Mouse (Mus musculus): Measurements from ENCODE around the gene Usp19.
A peak's percentile ranks its signal among the peaks of the same experiment; 100 is the strongest.

Usp19 gene

DNA sequence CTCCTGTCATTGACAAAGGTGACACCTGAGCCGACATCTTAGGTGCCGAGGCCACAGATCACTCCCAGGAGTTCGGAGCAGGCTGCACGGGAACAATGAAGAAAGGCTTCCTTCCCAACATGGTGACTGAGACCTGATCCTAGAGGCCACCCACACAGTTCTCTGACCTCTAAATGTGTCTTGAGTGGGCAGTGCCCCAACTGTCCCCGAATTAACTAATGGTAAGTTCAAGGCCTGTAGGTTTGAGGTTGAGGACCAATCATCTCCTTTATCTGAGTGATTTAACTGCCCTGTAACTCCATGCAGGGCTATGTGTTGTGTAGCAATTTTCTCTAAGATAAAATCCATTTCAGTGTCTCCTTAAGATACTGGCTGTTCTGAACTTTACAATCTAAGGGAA lies 21.0 kb upstream of the Usp19 start:
- no peak for DNase-seq (ENCODE audit: low spot score in 2 of 2)

DNA sequence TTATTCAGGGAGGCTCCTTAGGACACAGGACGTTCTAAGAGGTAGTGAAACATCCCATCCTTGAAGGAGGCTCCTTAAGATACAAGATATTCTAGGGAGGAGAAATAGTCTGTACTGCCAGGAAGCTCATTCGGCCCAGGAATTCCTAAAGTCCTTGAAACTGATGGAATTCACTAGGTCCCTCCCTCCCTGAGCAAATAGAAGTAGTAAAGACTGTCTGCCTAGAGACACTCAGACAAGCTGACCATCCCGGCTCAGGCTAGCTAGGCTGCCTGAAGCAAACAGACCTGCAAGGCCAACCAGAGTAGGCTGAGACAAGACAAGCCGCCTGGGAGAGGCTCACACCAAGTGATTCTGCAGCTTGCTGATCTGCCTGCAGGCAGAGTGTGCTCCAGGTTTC lies 20.6 kb upstream of the Usp19 start:
- DNase-seq (ENCODE audit: low spot score in 2 of 2), result no peak

DNA sequence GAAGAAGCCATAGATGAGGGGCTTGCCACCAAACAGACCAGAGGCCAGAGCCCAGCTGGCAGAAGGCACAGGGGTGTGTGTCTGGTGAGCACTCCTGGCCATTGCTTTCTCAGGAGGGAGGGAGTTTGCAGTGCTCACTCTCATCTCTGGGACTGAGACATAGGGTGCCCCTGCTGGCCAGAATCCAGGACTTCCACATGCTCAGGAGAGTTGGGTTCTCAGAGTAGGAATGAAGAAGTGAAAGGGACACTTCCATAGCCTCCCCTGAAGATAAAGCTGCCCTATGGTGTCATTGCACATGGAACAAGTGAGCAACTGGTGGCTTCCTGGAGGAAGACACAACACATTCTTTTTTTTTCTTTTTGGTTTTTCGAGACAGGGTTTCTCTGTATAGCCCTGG lies 15.9 kb upstream of the Usp19 start:
- no peak for DNase-seq (ENCODE audit: low spot score in 2 of 2)

GRCm38 (mm10) chr9:108478638-108479156 lies 11.7 kb upstream of the Usp19 start:
- no peak for DNase-seq (ENCODE audit: low spot score in 2 of 2)

- DNase-seq (ENCODE audit: low spot score in 2 of 2), result no peak
Measured at GRCm38 (mm10) chr9:108479241-108479640, 11.2 kb upstream of the Usp19 start.

DNA sequence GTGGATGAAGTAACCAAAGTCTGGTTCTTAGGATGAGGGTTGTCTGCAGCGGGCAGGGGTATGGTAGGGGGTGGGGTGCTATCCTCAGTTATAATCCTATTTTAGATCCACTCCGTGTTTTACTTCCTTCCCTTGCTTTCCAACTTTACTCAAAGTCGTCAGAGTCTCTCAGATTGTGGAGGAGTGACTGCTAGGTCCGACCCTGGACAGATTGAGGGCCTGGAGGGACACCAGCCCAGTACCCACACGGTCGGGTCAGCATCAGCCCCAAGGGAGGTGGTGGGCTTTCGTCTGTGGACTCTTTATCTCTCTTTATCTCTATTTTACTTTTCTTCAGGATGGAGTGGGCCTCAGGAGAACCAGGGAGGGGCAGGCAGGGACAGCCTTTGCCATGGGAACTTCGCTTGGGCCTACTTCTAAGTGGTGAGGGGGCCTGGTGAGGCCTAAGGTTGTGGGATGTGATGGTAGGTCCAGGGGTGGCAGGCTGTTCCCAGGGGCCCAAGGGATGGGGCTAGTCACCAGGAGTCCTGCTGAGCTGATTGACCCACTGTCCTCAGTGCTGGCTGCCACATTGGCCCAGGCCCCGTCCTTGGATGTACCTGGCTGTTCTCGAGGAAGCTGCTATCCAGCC lies 10.6 kb upstream of the Usp19 start, which contains the start of gene Lamb2:
Gene Lamb2 (plus strand): TSS at position 16 of the 631 bp plus-strand sequence.
- no peak for DNase-seq (ENCODE audit: low spot score in 2 of 2)

DNA sequence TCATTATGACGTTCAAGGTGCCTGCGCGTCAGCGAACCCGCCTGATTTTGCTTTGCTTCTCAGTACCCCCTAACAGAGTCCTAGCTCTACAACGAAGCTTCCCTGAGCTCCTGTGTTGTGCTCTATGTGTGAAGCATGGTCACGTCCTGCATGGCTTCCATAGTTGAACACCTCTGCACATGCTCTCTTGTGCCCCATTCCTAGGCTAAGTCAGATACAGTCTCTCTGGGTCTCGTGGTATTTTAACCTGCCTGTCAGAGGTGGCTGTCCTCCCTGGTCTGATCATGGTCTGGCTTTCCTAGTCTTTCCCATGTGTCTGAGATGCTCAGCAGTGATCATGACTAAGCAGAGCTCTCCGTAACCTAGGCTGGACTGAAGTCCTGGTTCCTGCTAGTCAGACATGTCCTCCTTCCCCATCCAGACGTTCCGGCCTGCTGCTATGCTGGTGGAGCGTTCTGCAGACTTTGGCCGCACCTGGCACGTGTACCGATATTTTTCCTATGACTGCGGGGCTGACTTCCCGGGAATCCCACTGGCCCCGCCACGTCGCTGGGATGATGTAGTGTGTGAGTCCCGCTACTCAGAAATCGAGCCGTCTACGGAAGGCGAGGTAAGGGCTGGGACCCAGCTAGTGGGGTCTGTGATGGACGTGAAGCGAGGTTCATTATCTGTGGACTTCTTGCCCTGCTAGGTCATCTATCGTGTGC lies 9.4 kb upstream of the Usp19 start:
- no peak for DNase-seq (ENCODE audit: low spot score in 2 of 2)

- no peak for DNase-seq (ENCODE audit: low spot score in 2 of 2)
Measured at GRCm38 (mm10) chr9:108481520-108482210, 8.7 kb upstream of the Usp19 start.

GRCm38 (mm10) chr9:108483051-108483790 lies 7.2 kb upstream of the Usp19 start:
- no peak for DNase-seq (ENCODE audit: low spot score in 2 of 2)

GRCm38 (mm10) chr9:108484021-108484420 lies 6.4 kb upstream of the Usp19 start:
- DNase-seq (ENCODE audit: low spot score in 2 of 2), result no peak

- DNase-seq (ENCODE audit: low spot score in 2 of 2), result no peak
Measured at GRCm38 (mm10) chr9:108485301-108485875, 5.0 kb upstream of the Usp19 start.

DNA sequence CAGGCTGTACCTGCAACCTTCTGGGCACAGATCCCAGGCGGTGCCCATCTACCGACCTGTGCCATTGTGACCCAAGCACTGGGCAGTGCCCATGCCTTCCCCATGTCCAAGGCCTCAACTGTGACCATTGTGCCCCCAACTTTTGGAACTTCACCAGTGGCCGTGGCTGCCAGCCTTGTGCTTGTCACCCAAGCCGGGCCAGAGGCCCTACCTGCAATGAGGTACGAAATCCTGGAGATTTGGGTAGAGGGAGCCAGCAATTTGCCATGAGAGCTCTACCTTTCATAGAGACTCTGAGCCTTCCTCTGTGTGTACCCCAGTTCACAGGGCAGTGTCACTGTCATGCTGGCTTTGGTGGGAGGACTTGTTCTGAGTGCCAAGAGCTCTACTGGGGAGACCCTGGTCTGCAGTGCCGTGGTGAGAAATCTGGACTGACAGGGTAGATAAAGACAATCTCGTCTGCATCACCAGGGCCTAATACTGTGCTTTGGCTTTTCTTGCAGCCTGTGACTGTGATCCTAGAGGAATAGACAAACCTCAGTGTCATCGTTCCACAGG lies 3.4 kb upstream of the Usp19 start:
- no peak for DNase-seq (ENCODE audit: low spot score in 2 of 2)

DNA sequence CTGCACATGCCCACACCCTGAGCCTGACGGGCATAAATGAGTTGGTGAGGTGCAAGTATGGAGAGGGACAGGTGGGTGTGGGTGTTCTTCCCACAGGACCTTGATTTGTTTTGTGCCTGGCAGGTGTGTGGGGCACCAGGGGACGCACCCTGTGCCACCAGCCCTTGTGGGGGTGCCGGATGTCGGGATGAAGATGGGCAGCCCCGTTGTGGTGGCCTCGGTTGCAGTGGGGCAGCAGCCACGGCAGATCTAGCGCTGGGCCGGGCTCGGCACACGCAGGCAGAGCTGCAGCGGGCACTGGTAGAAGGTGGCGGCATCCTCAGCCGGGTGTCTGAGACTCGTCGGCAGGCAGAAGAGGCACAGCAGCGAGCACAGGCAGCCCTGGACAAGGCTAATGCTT lies 2.0 kb upstream of the Usp19 start:
- no peak for DNase-seq (ENCODE audit: low spot score in 2 of 2)

- DNase-seq (ENCODE audit: low spot score in 2 of 2), result peak in 1 of 2 experiments; percentile 5
Measured at GRCm38 (mm10) chr9:108489215-108489614, 1.2 kb upstream of the Usp19 start.

- peak in 1 of 2 experiments; percentile 6 for DNase-seq (ENCODE audit: low spot score in 2 of 2)
Measured at GRCm38 (mm10) chr9:108489702-108490558, 472 bp upstream of the Usp19 start.

DNA sequence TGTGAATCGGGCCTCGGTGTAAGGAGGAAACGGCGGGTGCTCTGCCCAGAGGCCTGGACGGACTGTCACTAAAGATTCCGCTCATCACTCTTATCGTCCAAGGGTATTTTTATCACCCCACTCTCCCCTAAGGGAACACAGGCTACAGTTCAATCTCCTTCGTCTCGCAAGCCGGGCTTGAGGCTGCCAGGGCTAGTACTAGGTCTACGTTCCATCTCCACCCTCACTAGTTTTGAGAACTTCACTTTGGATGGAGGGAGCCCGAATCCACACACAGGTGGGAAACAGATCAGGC lies 831 bp downstream of the Usp19 start:
- DNase-seq (ENCODE audit: low spot score in 2 of 2), result no peak

- no peak for DNase-seq (ENCODE audit: low spot score in 2 of 2)
Measured at GRCm38 (mm10) chr9:108492043-108492750, 1.8 kb downstream of the Usp19 start.

- DNase-seq (ENCODE audit: low spot score in 2 of 2), result no peak
Measured at GRCm38 (mm10) chr9:108493246-108493645, 2.8 kb downstream of the Usp19 start.

GRCm38 (mm10) chr9:108494146-108494825 lies 3.9 kb downstream of the Usp19 start:
- DNase-seq (ENCODE audit: low spot score in 2 of 2), result no peak

All from spleen, postnatal 14 days (tissue).